Mouse (Mus musculus) brain, embryonic 14.5 days (tissue): ENCODE measurements at regions not wholly inside any gene's neighbourhood (a gene's known extent, or its start where the extent isn't known, plus 50 kb on each side); places are given as distances from the start of the nearest gene placed in this dataset.

ENCODE experiments used
- CTCF ChIP-seq: fragments of 200-500 bp; IDR thresholded peaks from 2 replicates; pipeline ENCODE4 v1.5.1; 2012; ENCODE audit warnings: inconsistent platforms, mild to moderate bottlenecking, moderate library complexity, borderline replicate concordance; ENCODE audit not compliant: insufficient read depth, insufficient read length; ENCODE audit errors: extremely low read depth
- POLR2A ChIP-seq: fragments of 200-500 bp; IDR thresholded peaks from 2 replicates; pipeline ENCODE4 v1.6.1; 2012; ENCODE audit warnings: mild to moderate bottlenecking, inconsistent platforms, borderline replicate concordance; ENCODE audit not compliant: poor library complexity, insufficient read depth, insufficient read length, severe bottlenecking; ENCODE audit errors: extremely low read depth

GRCm38 (mm10) chr17:83283328-83283727 lies 67.4 kb upstream of the Eml4 start:
- TF ChIP-seq CTCF (no peak), POLR2A (no peak)
